Mouse (Mus musculus) regulatory T cell (primary cell): ENCODE results near the gene Sdccag8.

ENCODE experiments used
- in situ Hi-C: fragments of 300-600 bp; cut with MboI, MseI; formaldehyde crosslinking; loops from one replicate; pipeline ENCODE4 v1.15.1; 2025; ENCODE audit warnings: high pct_unique_total_duplicates

Sdccag8 gene

DNA sequence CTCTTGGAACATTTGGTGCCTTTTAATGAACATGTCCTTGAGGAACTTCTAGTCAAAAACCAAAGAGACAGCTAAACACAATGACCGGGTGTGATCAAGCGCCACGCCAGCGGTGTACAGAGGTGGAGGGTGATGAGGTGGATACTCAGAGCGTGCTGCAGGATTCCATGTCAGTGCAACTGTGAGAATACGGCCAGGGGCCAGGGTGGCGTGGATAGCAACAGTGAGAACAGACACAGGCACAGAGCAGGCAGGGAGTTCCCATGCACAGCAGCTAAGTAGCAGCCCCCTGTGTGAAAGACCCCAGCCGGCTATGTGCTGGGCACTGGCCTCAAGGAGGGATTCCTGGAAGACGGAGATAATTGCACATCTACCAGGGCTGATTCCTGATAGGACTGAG lies 59.0 kb downstream of the Sdccag8 start:
- in situ Hi-C loops: no loop called here

DNA sequence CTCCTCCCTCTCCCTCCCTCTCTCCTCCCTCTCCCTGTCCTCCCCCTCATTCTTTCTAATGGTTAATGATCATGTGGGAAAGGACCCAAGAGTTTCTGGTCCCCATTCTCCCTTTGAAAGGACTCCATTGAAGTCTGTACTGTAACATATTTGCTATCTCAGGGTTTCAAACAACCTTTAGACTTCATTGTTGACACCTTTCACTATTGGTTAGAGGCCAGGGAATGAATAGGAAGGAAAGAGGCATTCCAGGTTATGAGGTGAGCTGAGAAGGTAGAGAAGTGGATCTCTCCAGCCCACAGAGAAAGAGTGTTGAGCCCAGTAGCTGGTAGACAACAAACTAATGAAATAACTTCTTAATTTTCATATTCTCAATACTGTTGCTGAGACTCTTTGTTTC lies 59.7 kb downstream of the Sdccag8 start:
- in situ Hi-C loops: no loop called here

DNA sequence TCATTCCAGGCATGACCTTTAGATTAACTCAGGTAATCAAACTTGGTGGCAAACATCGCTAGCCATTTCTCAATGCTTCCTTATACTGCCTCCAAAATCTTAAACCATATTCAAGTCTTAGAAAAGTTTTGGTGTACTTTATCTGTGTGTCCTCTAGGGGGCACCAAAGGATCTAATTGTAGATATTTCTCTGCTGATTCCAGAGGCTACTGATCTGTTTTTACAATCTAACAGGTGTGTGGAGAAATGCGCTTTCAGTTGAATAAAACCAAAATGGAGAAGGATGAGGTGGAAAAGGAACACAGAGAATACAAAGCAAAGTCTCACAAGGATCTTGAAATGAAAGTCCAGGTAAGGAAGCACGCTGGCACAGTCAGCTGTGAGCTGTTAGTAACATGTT lies 63.3 kb downstream of the Sdccag8 start:
- in situ Hi-C loops: no loop called here

DNA sequence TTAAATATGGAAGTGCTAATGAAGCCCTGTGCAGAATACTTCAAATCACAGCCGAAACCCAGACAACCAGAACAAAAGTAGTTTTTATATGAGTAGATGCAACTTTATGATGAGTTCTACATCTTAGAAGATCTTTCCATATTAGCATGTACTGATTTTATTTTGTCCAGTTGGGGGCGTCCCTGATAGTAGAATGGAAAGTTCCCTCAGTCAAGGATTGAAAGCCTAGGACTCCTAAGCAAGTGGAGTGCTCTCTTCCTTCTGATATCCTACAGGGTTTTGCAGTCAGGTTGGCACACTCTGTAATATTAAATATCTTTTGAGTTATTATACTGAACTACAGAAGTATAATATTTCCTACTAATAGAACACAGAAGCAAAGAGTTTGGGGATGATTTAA lies 64.5 kb downstream of the Sdccag8 start:
- in situ Hi-C loops: no loop called here

- in situ Hi-C loops: loop anchor here (5.0 to 10.0 kb wide), 2 partner anchors 305 to 813 kb away; no protein-coding TSS in a partner anchor
Measured at GRCm38 (mm10) chr1:176879614-176880013, 65.2 kb downstream of the Sdccag8 start.

- in situ Hi-C loops: loop anchor here (5.0 to 10.0 kb wide), 2 partner anchors 305 to 812 kb away; no protein-coding TSS in a partner anchor
Measured at GRCm38 (mm10) chr1:176880101-176880500, 65.6 kb downstream of the Sdccag8 start.

GRCm38 (mm10) chr1:176880943-176881342 lies 66.5 kb downstream of the Sdccag8 start:
- in situ Hi-C loops: loop anchor here (5.0 to 10.0 kb wide), 2 partner anchors 304 to 811 kb away; no protein-coding TSS in a partner anchor

DNA sequence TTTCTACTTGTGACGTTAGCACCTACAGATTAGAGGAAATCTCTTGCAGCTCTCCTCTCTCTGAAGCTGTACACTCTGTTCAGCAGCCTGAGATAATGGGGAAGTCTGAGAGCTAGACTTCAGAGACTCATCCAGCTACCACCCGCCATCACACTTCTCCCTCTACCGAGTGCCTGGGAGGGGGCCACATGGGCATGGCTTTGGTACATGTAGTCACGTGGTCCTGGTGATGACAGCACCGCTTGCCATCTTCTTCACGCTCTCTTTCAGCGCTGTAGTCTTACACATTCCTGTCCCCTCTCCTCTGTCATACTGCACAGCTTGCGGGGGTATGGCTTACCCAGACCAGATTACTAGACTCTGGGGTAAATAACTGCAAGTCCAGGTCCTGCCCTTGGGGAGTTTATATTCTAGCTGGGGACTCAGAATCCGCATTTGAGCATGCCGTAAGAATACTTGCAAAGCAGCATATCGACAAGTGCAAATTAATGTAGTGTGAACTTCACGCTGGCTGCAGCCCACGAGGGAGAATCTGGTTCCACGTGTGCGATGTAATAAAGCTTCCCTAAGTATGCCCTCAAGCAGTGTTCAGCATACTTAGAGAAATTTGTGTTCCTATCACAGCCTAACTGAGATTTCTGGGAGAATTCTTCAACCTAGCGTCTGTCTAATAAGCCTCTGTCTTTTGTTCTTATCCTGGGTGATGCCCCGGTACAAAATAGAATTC lies 70.9 kb downstream of the Sdccag8 start:
- in situ Hi-C loops: loop anchor here (10.0 kb wide), 1 partner anchor 299 kb away; no protein-coding TSS in a partner anchor

GRCm38 (mm10) chr1:176886002-176886401 lies 71.5 kb downstream of the Sdccag8 start:
- in situ Hi-C loops: loop anchor here (10.0 kb wide), 1 partner anchor 299 kb away; no protein-coding TSS in a partner anchor

DNA sequence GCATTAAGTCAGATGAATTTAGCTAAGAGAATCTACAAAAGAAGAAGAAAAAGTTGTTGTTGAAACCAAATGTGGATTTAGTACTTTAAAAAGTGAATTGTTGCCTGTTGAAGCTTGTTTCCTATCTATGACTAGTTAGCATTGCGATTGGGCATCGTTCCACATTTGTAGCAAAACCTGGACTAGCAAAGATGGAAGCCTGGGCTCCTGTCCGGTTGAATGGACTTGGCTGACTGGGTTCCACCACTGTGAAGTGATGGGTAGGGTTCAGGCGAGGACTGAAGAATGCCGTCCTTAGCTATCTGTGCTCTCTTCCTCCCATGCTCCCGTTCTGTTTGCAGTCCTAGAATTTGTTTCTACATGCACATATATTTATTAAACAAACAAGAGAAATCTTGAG lies 89.3 kb downstream of the Sdccag8 start:
- in situ Hi-C loops: no loop called here

DNA sequence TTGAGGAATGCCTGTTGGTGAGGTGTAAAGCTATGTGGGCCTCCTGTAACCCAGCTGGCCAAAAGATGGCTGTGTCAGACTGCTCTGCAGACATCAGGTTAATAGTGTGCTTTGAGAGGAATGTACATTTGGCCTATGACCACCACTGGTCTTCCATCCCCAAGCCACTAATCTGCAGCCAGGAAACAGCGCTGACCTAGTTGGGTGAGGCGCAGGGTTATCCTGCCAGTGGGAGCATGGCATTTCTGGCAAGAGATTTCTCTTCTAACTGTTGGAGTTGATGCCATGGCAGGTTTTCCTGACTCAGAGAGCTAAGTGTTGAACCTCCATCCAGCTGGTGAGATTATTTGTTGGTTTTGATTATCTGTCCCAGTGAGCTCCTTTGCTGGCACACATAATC lies 101.5 kb downstream of the Sdccag8 start:
- in situ Hi-C loops: no loop called here

GRCm38 (mm10) chr1:176919486-176919885 lies 105.0 kb downstream of the Sdccag8 start:
- in situ Hi-C loops: no loop called here

DNA sequence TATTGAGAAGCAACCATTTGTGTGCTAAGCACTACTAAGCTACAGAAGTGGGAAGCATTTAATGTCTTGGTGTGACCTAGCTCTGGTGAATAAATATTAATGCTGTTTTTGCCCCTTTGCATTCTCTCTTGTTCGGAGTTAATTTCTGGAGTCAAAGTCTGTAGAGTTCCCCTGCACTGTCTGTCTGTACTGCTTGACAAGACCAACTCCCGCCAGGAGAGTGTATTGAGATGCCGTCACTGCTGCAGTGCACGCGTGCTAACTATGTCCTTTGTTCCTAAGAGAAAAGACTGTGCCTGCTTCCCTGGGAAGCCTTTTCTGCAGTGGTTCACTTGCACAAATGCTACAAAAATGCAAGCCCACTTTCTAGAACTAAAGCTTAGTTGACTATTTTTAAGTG lies 108.4 kb downstream of the Sdccag8 start:
- in situ Hi-C loops: no loop called here

GRCm38 (mm10) chr1:176926009-176926408 lies 111.5 kb downstream of the Sdccag8 start:
- in situ Hi-C loops: no loop called here

DNA sequence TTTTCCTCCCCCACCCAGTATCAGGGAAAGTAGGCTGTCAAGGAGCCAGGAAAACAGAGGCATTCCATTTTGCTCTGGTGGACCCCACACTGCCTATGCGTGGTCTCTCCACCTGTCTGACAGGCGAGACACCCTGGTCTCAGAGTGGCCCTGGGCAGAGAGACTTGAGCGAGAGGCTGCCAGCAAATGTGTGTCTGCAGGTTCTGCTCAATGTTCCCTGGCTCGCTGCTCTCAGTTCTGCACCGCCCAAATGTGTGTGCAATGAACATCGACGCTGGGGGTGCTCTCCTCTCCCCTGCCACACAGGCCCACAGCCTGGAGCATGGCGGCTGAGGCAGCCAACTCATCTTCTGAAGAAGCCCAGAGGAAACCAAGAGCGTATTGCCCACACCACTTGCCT lies 112.9 kb downstream of the Sdccag8 start:
- in situ Hi-C loops: no loop called here

GRCm38 (mm10) chr1:176929710-176930109 lies 115.2 kb downstream of the Sdccag8 start:
- in situ Hi-C loops: no loop called here

DNA sequence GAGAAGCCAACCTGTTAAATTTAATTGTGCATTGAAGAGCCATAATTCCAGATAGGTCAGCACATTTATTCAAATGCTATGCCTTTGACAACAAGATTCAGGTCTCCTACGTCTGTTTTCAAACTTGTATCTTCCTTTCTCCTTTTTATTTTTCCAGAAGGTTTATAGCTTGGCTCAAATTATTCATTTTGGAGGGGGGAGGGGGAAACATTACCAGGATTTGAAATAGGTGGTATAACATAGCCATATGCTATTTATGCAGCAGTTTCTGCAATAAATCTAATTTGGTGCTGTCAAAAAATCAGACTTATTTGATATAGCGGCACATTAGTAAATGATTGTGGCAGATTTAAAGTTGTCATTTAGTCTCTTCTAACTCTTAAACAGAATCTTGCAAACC lies 116.1 kb downstream of the Sdccag8 start:
- in situ Hi-C loops: no loop called here

DNA sequence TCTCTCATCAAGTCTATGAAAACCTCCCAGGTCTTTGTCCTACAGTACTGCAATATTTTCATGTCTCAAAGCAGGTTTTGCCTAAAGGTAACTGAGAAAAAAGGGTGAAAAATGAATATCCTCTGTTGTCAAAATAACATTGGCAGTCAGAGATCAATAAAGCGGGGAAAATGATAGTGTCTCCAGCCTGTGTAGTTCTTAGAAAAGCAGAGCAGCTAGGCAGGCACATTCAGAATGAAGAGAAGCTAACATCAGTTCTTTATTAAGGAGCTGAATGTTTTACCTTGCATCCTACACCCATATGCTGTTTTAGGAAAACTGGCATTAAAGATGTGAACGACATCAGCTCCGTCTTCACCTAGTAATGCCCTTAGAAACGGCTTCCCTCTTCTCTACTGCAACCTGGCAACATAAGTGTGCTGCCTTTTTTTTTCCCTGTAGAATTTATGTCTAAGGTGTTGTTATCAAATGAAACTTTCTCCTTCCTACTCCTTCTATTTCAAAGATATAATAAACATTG lies 116.6 kb downstream of the Sdccag8 start:
- in situ Hi-C loops: no loop called here

DNA sequence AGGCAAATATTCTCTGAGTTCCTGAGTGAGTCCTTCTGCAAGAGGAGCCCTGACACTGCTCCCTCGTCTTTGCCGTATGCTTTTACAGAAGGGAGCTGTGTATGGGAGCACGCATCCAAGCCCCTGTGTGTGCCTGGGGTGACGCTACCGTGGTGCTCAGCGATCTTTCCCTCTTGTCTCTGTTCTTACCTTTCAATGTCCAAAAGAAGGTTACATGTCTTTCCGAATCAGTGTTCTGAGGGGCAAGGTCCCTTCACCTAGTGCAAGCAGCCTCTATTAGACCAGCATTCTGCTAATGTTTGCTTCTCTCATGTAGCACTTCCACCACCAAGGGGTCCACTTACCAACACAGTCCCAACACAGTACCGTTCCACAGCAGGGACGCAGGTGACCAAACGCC lies 117.1 kb downstream of the Sdccag8 start:
- in situ Hi-C loops: no loop called here

DNA sequence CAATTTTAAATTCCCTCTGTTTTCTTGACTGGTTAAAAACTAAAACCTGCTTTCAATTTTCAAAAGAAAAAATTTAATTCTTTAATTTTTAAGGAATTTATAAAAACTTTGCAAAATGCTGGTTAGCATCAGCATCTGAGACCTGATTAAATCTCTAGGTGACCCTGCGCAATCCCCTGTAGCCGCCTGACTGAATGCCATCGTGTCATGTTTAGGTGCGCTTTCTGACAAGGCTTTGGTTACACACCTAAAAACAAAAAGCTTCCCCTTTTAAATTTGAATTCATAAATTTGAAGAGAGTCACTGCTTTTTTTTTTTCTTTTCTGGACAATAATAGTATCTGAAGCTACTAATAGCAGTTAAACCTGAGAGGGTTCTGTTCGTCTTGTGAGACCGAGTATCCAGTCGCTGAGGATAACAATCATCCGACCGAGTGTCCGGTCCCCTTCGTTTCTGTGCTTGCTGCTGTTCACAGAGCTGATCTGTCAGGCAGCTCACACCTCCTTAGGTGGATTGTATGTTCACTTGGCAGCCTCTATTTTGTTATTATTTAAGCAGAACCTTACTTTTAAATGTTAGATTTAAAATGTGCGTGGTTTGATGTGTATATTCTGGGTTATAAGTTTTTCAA lies 118.0 kb downstream of the Sdccag8 start:
- in situ Hi-C loops: no loop called here

DNA sequence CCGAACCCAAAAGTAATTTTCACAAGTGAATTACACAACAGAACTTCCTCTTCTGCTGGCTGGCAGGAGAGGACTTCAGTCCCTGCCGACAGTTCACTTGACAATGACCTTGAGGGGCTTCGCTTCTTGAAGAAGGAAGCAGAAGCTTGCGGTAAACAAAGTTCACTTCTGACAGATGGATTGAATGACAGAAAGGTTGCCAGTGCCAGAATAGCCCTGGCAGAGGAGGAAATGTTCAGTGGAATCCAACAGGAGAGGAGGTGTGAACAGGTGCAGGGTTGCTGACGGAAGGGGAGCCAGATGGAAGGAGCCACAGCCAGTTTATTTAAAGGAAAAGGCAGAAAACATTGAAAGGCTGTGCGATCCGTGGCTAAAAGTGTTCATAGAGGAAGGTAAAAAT lies 118.9 kb downstream of the Sdccag8 start:
- in situ Hi-C loops: no loop called here

DNA sequence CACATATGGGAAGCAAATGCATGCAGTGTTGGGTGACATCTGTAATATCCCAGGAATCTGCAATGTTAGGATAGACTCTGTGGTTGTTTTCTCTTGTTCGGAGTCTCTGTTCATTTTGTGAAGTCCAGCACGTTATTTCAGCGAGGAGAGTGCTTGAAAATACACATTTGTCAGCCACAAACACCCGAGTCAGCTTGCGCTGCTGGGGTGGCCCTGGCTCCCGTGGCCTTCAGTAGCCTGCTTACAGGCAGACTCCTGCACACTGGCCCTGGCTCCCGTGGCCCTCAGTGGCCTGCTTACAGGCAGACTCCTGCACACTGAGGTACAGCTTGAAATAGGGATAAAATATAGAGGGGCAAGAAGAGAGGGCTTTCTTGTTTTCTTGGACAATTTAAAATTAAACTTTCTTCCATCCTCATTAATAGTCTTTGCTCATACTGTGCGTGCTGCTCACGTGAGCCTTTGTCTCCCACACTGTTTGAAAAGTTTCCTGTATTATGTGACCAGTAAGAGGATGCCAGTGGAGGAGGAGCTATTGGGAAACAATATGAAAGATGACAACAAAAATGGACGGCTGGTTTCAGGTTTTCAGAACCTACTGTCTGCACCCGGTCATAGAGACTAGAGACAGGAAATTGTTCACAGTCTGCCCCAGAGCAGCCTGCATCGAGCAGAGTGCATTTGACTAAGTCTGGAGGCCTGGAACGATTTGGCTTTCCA lies 119.7 kb downstream of the Sdccag8 start:
- in situ Hi-C loops: no loop called here
